Mouse (Mus musculus): ENCODE measurements at regions not wholly inside any gene's neighbourhood (a gene's known extent, or its start where the extent isn't known, plus 50 kb on each side); places are given as distances from the start of the nearest gene placed in this dataset.
A peak's percentile ranks its signal among the peaks of the same experiment; 100 is the strongest.

- DNase-seq, result no peak
Observed at GRCm38 (mm10) chr12:25320262-25320767, 223.4 kb upstream of the Id2 start.

GRCm38 (mm10) chr12:25319846-25320245, 222.9 kb upstream of the Id2 start:
- DNase-seq, result no peak

- DNase-seq, result no peak
Observed at GRCm38 (mm10) chr12:25318072-25318671, 221.2 kb upstream of the Id2 start.

- DNase-seq, result no peak
Observed at GRCm38 (mm10) chr12:25315969-25316368, 219.0 kb upstream of the Id2 start.

GRCm38 (mm10) chr12:25313212-25313611, 216.3 kb upstream of the Id2 start:
- DNase-seq, result no peak

GRCm38 (mm10) chr12:25312390-25312789, 215.4 kb upstream of the Id2 start:
- no peak for DNase-seq

- DNase-seq, result no peak
Observed at GRCm38 (mm10) chr12:25311728-25312127, 214.8 kb upstream of the Id2 start.

GRCm38 (mm10) chr12:25310293-25310946, 213.5 kb upstream of the Id2 start:
- DNase-seq, result peak; percentile 42

- no peak for DNase-seq
Observed at GRCm38 (mm10) chr12:25309234-25309633, 212.3 kb upstream of the Id2 start.

GRCm38 (mm10) chr12:25305764-25306653, 209.1 kb upstream of the Id2 start:
- no peak for DNase-seq

GRCm38 (mm10) chr12:25304820-25305511, 208.0 kb upstream of the Id2 start:
- no peak for DNase-seq

- DNase-seq, result no peak
Observed at GRCm38 (mm10) chr12:25303500-25304050, 206.6 kb upstream of the Id2 start.

- DNase-seq, result no peak
Observed at GRCm38 (mm10) chr12:25300804-25301390, 204.0 kb upstream of the Id2 start.

GRCm38 (mm10) chr12:25299603-25300471, 202.9 kb upstream of the Id2 start:
- DNase-seq, result no peak

- no peak for DNase-seq
Observed at GRCm38 (mm10) chr12:25298766-25299165, 201.8 kb upstream of the Id2 start.

- no peak for DNase-seq
Observed at GRCm38 (mm10) chr12:25297960-25298359, 201.0 kb upstream of the Id2 start.

GRCm38 (mm10) chr12:25296648-25297047, 199.7 kb upstream of the Id2 start:
- no peak for DNase-seq

- no peak for DNase-seq
Observed at GRCm38 (mm10) chr12:25294179-25295025, 197.5 kb upstream of the Id2 start.

- no peak for DNase-seq
Observed at GRCm38 (mm10) chr12:25293470-25294178, 196.7 kb upstream of the Id2 start.

- DNase-seq, result no peak
Observed at GRCm38 (mm10) chr12:25289381-25289780, 192.4 kb upstream of the Id2 start.

Data from kidney, adult 18-20 months (tissue).